Mouse (Mus musculus) hindbrain, embryonic 10.5 days (tissue): Measurements from ENCODE around the gene Fam198a. TPM values are rescaled to one million over a fixed set of nuclear protein-coding genes. Genes with fewer than 3 reads are reported as not detected.
A peak's percentile ranks its signal among the peaks of the same experiment; 100 is the strongest.

ENCODE experiments used
- DNase-seq: peaks from one replicate; pipeline ENCODE4 v3.0.0-alpha.2; 2017; ENCODE audit warnings: low spot score
- H3K27ac ChIP-seq: fragments of 300-500 bp; sonication (generic); 2 replicates; pipeline ENCODE4 v1.5.1; 2016; ENCODE audit warnings: mild to moderate bottlenecking, moderate library complexity
- H3K27me3 ChIP-seq: fragments of 300-500 bp; sonication (generic); 2 replicates; pipeline ENCODE4 v1.6.1; 2016; ENCODE audit warnings: mild to moderate bottlenecking; ENCODE audit not compliant: poor library complexity, insufficient read depth, severe bottlenecking
- H3K36me3 ChIP-seq: fragments of 300-500 bp; sonication (generic); 2 replicates; pipeline ENCODE4 v1.6.1; 2016; ENCODE audit warnings: mild to moderate bottlenecking, moderate library complexity
- H3K4me1 ChIP-seq: fragments of 300-500 bp; sonication (generic); replicated peaks from 2 replicates; pipeline ENCODE4 v1.6.1; 2016; ENCODE audit warnings: mild to moderate bottlenecking
- H3K4me3 ChIP-seq: fragments of 300-500 bp; sonication (generic); 2 replicates; pipeline ENCODE4 v1.5.1; 2016; ENCODE audit warnings: mild to moderate bottlenecking, moderate library complexity
- H3K9me3 ChIP-seq: fragments of 300-500 bp; sonication (generic); 2 replicates; pipeline ENCODE4 v1.6.1; 2016; ENCODE audit warnings: mild to moderate bottlenecking, moderate library complexity
- WGBS: fragments of 180-500 bp; shearing (Covaris S2); methylation state at CpG from one replicate; pipeline ENCODE4 v1.1.7; 2016; 5-methylcytosine and 5-hydroxymethylcytosine counted together
- polyA plus RNA-seq: library from polyadenylated mRNA; unstranded; fragments of >200 nt; fragmentation: Nextera tagmentation; extraction: Ambion mirVana; gene quantifications from 2 replicates; pipeline ENCODE4 v1.2.1, GENCODE M21; 2016

Gene Fam198a
- polyA plus RNA-seq, 1 experiment from 2014 or later, result 0.52 TPM

DNA sequence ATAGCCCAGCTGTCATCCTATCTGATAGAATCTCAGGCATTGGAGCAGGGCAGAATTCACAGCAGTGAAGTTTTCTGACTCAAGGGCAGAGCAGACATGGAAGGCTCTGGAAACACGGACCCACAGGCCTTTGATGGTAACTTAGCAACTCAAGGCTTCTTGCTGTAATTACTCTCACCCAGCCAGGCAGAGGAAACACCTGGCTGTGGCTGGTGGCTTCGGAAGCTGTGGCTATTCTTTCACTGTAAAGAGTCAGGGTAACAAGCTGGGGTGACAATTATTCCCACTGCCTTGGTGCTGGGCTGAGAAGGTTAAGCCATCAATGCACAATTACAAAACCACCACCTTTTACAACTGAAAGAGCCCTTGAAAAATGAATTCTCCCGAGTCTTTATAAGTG is 42.3 kb downstream of the Fam198a start:
- WGBS, result 82% methylated on average over 3 of the region's 3 CpGs
- H3K27ac ChIP-seq, result no peak overlapping the region
- H3K36me3 ChIP-seq, result no peaks in the 10 kb centered on the region
- no peaks in the 10 kb centered on the region for H3K9me3 ChIP-seq
- peaks cover 47% of the 10 kb centered on the region for H3K4me1 ChIP-seq
- DNase-seq, result no peak
- peaks cover 3% of the 10 kb centered on the region; the same call in 1 of the 2 replicates for H3K27me3 ChIP-seq
- H3K4me3 ChIP-seq, result no peak overlapping the region

DNA sequence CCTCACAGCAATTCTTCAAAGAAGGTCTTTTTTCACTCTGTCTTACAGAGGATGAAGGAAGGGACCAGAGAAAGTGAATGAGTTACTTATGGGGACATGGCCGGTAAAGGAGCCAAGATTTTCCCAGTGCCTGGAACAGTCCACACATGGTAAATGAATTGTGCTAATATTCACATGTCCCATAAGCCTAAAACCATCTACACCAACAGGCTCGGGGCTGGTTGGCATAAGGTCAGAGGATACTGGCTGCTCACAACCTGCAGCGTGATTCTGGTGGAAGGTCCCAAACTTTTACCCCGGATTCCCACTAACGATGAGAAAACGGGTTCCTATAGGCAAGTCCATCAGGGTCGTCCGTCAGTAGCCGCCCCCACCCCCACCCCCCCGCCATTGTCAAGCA is 44.3 kb downstream of the Fam198a start:
- Histone ChIP-seq H3K27me3 (peaks cover 3% of the 10 kb centered on the region; the same call in 1 of the 2 replicates), H3K36me3 (no peaks in the 10 kb centered on the region), H3K4me1 (peaks cover 33% of the 10 kb centered on the region), H3K9me3 (no peaks in the 10 kb centered on the region), H3K27ac (peak overlapping the region; percentile 87), H3K4me3 (peak overlapping the region; percentile 85)
- no peak for DNase-seq
- WGBS, result 18% methylated on average over 10 of the region's 10 CpGs

DNA sequence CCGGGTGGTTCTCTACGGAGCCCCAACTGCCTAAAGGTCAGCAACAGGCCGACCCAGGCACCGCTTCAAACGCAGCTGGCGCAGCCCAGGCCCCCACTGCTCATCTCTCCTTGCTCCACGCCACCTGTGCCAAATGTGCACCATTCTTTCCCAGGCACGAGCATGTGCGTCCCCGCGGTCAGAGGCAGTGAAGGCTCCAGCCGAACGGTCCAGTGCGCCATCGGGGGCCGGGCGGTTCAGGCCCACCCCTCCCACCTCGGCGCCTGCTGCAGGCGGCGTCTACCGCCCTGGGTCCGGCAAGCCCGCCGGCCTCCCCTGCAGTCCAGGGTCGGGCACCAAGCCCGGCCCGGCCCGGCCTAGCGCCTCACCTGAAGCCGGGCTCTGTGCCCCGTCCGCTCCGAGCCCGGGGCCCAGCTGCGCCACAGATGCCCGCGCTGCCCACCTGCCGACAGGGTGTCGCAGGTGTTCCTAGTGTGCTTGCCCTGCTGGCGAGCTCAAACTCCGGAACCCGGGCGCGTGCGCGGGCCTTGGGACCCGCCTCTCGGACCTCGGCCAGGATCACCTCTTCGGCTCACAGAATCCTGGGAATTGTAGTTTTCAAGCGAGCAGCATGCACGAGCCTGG is 44.8 kb downstream of the Fam198a start:
- Histone ChIP-seq H3K9me3 (no peaks in the 10 kb centered on the region), H3K4me1 (peaks cover 28% of the 10 kb centered on the region), H3K36me3 (no peaks in the 10 kb centered on the region), H3K27me3 (peaks cover 3% of the 10 kb centered on the region; the same call in 1 of the 2 replicates), H3K4me3 (peak overlapping the region; percentile 85), H3K27ac (peak overlapping the region; percentile 87)
- peak; percentile 80 for DNase-seq
- WGBS, result under 1% methylated on average over 53 of the region's 53 CpGs

DNA sequence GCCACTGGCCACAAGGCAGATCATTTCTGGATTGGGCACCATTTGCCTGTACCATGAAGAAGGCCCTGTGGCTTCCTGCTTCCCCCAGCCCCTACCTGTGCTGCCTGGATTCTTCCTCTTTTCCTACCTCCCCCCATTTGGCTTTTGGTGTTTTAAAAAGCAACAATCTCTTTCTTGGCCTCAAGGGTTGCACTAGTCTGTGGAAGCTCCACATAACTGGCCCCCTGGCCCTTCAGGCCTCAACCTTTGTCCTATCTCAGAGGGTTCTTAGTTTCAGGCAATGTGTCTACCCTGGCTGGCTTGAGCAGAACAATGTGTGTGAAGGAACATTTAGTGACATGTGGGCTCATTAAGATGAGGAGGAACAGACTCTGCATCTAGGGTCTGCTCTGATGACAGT is 46.2 kb downstream of the Fam198a start, which contains the start of gene Pomgnt2:
Gene Pomgnt2 (minus strand): TSS at position 101 of the 400 bp plus-strand sequence.
- Histone ChIP-seq H3K9me3 (no peaks in the 10 kb centered on the region), H3K27me3 (peaks cover 3% of the 10 kb centered on the region; the same call in 1 of the 2 replicates), H3K4me1 (peaks cover 20% of the 10 kb centered on the region), H3K4me3 (peak within 1 kb of the TSS; percentile 85), H3K36me3 (no peaks in the 10 kb centered on the region), H3K27ac (no peak within 1 kb of the TSS)
- no peak for DNase-seq

DNA sequence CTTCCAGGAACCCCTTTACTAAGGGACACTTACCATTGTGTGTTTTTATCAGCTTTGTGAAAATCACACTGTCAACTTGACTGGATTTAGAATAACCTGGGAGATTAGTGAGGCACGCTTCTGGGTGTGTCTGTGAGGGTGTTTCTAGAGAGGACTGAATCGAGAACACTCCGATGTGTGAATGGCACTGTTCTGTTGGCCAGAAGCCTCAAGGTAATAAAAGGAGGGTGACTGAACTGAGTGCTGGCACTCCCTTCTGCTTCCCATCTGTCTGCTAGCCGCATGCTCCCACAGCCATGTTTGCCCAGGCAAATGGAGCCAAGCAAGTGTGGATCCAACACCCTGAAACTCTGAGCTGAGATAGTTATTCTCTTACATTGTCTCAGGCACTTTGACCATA is 47.2 kb downstream of the Fam198a start:
- no peaks in the 10 kb centered on the region for H3K36me3 ChIP-seq
- no peaks in the 10 kb centered on the region for H3K9me3 ChIP-seq
- 81% methylated on average over 4 of the region's 4 CpGs for WGBS
- peaks cover 20% of the 10 kb centered on the region for H3K4me1 ChIP-seq
- no peak for DNase-seq
- H3K4me3 ChIP-seq, result no peak overlapping the region
- no peak overlapping the region for H3K27ac ChIP-seq
- H3K27me3 ChIP-seq, result 0 out of 2 replicates have a peak, but pooled peaks cover 3% of the 10 kb centered on the region

DNA sequence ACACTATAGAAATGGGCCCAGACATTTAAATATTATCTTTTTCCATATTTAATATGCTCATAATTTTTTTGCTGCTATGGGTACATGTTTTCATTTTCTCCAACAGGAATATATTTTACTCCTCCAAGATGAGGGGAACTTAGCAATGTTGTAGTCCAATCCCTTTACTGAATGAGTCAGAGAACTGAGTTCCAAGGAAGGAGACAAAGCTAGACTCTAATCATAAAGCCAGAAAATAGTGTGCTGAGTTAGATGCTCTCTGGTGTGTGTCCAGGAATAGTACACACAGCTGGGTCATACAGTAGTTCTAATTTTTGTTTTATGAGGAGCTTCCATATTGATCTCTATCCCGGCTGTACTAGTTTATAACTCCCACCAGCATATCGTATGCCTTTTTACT is 55.4 kb downstream of the Fam198a start:
- no peak overlapping the region for H3K27ac ChIP-seq
- no peak overlapping the region for H3K4me3 ChIP-seq
- DNase-seq, result no peak
- no peaks in the 10 kb centered on the region for H3K27me3 ChIP-seq
- no peaks in the 10 kb centered on the region for H3K9me3 ChIP-seq
- 95% methylated on average over 2 of the region's 2 CpGs for WGBS
- H3K4me1 ChIP-seq, result peaks cover 7% of the 10 kb centered on the region
- H3K36me3 ChIP-seq, result no peaks in the 10 kb centered on the region

DNA sequence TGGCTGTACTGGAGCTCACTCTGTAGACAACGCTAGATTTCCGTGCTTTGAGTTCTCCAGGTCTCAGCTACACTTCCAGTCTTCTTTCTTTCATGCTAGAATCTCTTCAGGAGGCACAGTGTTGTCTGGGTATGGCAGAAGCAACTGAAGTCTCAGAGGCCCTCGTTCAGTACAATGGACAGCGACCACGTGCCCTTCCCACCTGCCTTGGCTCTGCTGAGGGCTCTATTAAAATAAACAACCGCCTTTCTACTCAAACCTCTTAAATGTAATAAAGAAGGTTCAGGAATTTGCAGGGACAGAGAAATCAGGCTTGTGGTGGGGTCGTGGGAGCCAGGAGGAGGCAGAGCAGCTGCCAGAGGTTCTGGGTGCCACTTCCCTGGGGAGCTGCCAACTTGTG is 55.8 kb downstream of the Fam198a start:
- DNase-seq, result peak; percentile 43
- no peaks in the 10 kb centered on the region for H3K36me3 ChIP-seq
- H3K27ac ChIP-seq, result no peak overlapping the region
- H3K4me1 ChIP-seq, result peaks cover 7% of the 10 kb centered on the region
- H3K9me3 ChIP-seq, result no peaks in the 10 kb centered on the region
- H3K4me3 ChIP-seq, result no peak overlapping the region
- H3K27me3 ChIP-seq, result no peaks in the 10 kb centered on the region
- 17% methylated on average over 7 of the region's 7 CpGs for WGBS

DNA sequence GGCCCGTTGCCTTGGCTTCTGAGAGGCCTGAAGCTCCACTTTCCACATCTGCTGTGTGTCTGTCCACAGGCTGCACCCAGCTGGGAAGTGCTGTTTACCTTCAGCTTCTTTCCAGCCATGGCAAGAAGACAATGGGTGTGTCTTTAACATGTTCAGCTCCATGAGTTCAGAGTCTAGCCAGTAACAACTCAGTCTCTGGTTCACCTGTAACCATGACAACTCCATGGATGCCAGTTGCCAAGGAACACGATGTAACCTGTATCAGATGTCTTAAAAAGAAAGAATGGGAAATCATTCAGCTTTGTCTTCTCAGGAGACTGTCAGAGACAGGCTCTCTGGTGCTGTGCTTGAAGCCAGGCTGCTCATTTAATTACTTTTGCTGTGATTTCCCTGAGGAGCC is 58.1 kb downstream of the Fam198a start:
- peaks cover 7% of the 10 kb centered on the region for H3K4me1 ChIP-seq
- H3K9me3 ChIP-seq, result no peaks in the 10 kb centered on the region
- H3K36me3 ChIP-seq, result no peaks in the 10 kb centered on the region
- no peak for DNase-seq
- 32% methylated on average over 2 of the region's 2 CpGs for WGBS
- no peak overlapping the region for H3K4me3 ChIP-seq
- H3K27me3 ChIP-seq, result no peaks in the 10 kb centered on the region
- H3K27ac ChIP-seq, result no peak overlapping the region

DNA sequence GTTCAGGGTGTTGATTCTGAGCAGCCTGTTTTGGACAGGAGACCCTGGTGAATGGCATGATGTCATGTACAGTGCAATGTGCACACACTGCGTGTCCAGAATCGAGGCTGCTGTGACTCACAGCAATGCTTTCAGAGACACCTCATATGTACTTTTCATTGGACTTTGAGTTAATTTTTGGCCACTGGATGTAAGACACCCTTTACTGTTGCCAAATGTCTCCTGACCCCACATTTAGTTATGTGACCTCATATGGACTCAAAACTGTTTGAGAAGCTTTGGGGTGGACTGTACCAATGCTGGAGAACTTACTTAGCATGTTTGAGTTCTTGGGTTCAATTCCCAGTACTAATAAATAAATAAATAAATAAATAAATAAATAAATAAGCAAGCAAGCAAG is 60.0 kb downstream of the Fam198a start:
- Histone ChIP-seq H3K4me3 (no peak overlapping the region), H3K36me3 (no peaks in the 10 kb centered on the region), H3K9me3 (no peaks in the 10 kb centered on the region), H3K27me3 (no peaks in the 10 kb centered on the region), H3K4me1 (peaks cover 7% of the 10 kb centered on the region), H3K27ac (no peak overlapping the region)
- no peak for DNase-seq
- WGBS, result 95% methylated on average over 2 of the region's 2 CpGs

DNA sequence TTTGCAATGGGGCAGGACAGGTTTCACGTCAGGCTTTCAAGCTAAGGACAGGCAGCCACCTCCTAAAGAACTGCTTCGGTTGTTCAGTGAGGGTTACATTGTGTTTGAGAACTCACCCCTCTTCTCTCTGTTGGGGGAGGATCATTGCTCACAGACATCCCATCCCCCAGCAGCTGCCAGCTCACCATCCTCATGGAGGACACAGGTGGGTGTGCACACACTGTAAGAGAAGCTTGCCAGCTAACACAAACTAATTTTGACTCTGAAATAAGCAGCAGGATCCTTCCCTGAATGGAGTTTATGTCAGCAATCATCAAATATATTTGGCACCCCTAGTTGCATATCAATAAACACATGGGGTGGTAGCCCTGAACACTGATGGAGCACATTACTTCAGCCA is 62.0 kb downstream of the Fam198a start:
- Histone ChIP-seq H3K4me1 (peaks cover 7% of the 10 kb centered on the region), H3K4me3 (no peak overlapping the region), H3K27ac (no peak overlapping the region), H3K27me3 (no peaks in the 10 kb centered on the region), H3K9me3 (no peaks in the 10 kb centered on the region), H3K36me3 (no peaks in the 10 kb centered on the region)
- 88% methylated on average over 2 of the region's 2 CpGs for WGBS
- DNase-seq, result no peak

DNA sequence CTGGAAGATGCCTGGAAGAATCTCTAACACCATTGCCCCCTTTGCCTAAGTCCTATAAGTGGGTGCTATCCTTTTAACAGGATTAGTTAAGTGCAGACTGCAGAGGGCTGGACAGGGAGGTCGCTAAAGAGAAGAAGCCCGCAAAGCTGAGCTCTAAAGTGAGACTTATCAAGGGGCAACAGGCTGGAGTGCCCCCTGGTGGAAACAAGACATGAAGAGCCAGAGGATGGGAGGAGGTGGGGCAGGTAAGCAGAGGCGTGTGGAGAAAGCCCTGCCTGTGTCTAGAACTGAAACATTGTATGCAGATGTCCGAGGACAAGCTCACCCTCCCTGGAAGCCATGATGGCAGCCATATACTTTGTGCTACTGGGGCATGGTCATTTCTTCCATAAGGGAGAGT is 62.8 kb downstream of the Fam198a start:
- Histone ChIP-seq H3K4me3 (no peak overlapping the region), H3K27ac (no peak overlapping the region)
- 84% methylated on average over 4 of the region's 4 CpGs for WGBS

DNA sequence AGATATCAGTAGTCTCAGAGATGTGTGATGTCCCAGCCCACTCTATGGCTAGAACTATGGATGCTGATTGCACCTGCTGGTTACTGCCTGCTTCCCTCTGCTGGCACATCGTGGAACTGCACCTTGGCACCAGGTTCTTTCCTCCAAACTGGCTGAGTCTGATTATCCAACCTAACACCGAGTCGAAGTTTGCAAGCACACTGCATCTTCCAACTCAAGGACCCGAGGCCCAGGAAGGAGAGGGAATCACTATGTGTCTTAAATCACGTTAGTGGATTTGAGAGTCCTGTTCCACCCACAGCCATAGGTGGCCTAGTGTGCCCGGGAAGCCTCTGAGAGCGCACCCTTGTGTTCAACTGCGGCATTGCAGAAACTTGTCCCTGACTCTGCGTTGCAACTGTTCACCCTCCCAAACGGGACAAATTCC is 63.5 kb downstream of the Fam198a start:
- no peaks in the 10 kb centered on the region for H3K9me3 ChIP-seq
- peak; percentile 82 for DNase-seq
- H3K27ac ChIP-seq, result no peak overlapping the region
- peaks cover 11% of the 10 kb centered on the region for H3K4me1 ChIP-seq
- H3K4me3 ChIP-seq, result peak overlapping the region; percentile 24; the same call in 1 of the 2 replicates
- 11% methylated on average over 10 of the region's 10 CpGs for WGBS
- H3K27me3 ChIP-seq, result no peaks in the 10 kb centered on the region
- H3K36me3 ChIP-seq, result no peaks in the 10 kb centered on the region

More for the DNA sequence above, 62.8 kb downstream of the Fam198a start:
- Histone ChIP-seq H3K4me1 (peaks cover 9% of the 10 kb centered on the region), H3K9me3 (no peaks in the 10 kb centered on the region), H3K27me3 (no peaks in the 10 kb centered on the region), H3K36me3 (no peaks in the 10 kb centered on the region)
- no peak for DNase-seq

DNA sequence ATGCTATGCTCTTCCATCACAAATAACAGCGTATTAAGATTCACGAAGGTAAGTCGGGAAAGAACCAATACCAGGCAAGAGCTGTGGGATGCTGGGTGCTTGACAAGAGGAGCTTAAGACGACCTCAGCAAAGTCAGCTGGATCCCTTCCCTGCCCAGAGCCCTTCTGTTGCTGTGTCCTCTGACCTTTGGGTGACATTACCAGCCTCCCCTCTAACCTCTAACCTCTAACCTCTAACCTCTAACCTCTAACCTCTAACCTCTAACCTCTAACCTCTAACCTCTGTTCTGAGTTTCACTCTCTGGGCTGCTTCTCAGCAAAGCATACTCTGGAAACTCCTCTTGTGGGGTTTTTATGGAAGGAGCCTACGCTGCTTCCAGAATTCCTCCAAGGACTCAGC is 67.3 kb downstream of the Fam198a start:
- no peaks in the 10 kb centered on the region for H3K9me3 ChIP-seq
- H3K36me3 ChIP-seq, result no peaks in the 10 kb centered on the region
- H3K27me3 ChIP-seq, result no peaks in the 10 kb centered on the region
- H3K27ac ChIP-seq, result no peak overlapping the region
- WGBS, result 82% methylated on average over 5 of the region's 5 CpGs
- DNase-seq, result no peak
- peaks cover 16% of the 10 kb centered on the region for H3K4me1 ChIP-seq
- no peak overlapping the region for H3K4me3 ChIP-seq
